Mouse (Mus musculus) liver (tissue): Measurements from ENCODE around the gene Fnbp1l.

Experiments used
- DNase-seq: peaks from one replicate; pipeline ENCODE4 v3.0.0-alpha.2; 2020; ENCODE audit warnings: mixed read lengths

The Fnbp1l gene

GRCm38 (mm10) chr3:122603229-122603628, 16.3 kb downstream of the Fnbp1l start:
- DNase-seq, result no peak

GRCm38 (mm10) chr3:122602370-122602769, 17.1 kb downstream of the Fnbp1l start:
- no peak for DNase-seq

- no peak for DNase-seq
These were observed 20.2 kb downstream of the Fnbp1l start for GRCm38 (mm10) chr3:122599291-122599690.

- DNase-seq, result no peak
These were observed 28.7 kb downstream of the Fnbp1l start for GRCm38 (mm10) chr3:122590804-122591203.

- no peak for DNase-seq
These were observed 29.2 kb downstream of the Fnbp1l start for GRCm38 (mm10) chr3:122590346-122590745.

GRCm38 (mm10) chr3:122586918-122587641, 32.4 kb downstream of the Fnbp1l start:
- DNase-seq, result no peak

- DNase-seq, result no peak
These were observed 42.2 kb downstream of the Fnbp1l start for GRCm38 (mm10) chr3:122577360-122577759.

GRCm38 (mm10) chr3:122574921-122575320, 44.6 kb downstream of the Fnbp1l start:
- no peak for DNase-seq

GRCm38 (mm10) chr3:122573426-122574286, 45.9 kb downstream of the Fnbp1l start:
- no peak for DNase-seq

- peak; percentile 11 for DNase-seq
These were observed 53.0 kb downstream of the Fnbp1l start for GRCm38 (mm10) chr3:122566549-122566948.

GRCm38 (mm10) chr3:122566112-122566511, 53.4 kb downstream of the Fnbp1l start:
- no peak for DNase-seq

- no peak for DNase-seq
These were observed 54.2 kb downstream of the Fnbp1l start for GRCm38 (mm10) chr3:122565285-122565684.

GRCm38 (mm10) chr3:122557766-122558165, 61.7 kb downstream of the Fnbp1l start:
- no peak for DNase-seq

- no peak for DNase-seq
These were observed 68.3 kb downstream of the Fnbp1l start for GRCm38 (mm10) chr3:122551174-122551573.

GRCm38 (mm10) chr3:122547469-122547868, 72.0 kb downstream of the Fnbp1l start:
- DNase-seq, result no peak

GRCm38 (mm10) chr3:122545346-122545745, 74.2 kb downstream of the Fnbp1l start:
- DNase-seq, result no peak

- DNase-seq, result no peak
These were observed 78.6 kb downstream of the Fnbp1l start for GRCm38 (mm10) chr3:122540918-122541317.

- DNase-seq, result no peak
These were observed 79.4 kb downstream of the Fnbp1l start for GRCm38 (mm10) chr3:122539961-122540690.

GRCm38 (mm10) chr3:122538851-122539250, 80.7 kb downstream of the Fnbp1l start:
- DNase-seq, result no peak

GRCm38 (mm10) chr3:122535938-122536703, 83.4 kb downstream of the Fnbp1l start:
- no peak for DNase-seq

GRCm38 (mm10) chr3:122528477-122528876, 91.0 kb downstream of the Fnbp1l start:
- no peak for DNase-seq

- DNase-seq, result no peak
These were observed 98.2 kb downstream of the Fnbp1l start for GRCm38 (mm10) chr3:122521294-122521693.

- no peak for DNase-seq
These were observed 98.6 kb downstream of the Fnbp1l start for GRCm38 (mm10) chr3:122520875-122521274.
